Mouse (Mus musculus) erythroblast, embryonic 14.5 days (primary cell): ENCODE data around the gene Serbp1.

Source experiments
- GATA1 ChIP-seq: IDR thresholded peaks from 2 replicates; pipeline ENCODE4 v1.6.1; 2012; ENCODE audit warnings: low read length, inconsistent platforms, mixed read lengths
- TAL1 ChIP-seq: IDR thresholded peaks from 3 replicates; pipeline ENCODE4 v1.6.1; 2012; ENCODE audit warnings: low read length, inconsistent platforms, mixed read lengths

GRCm38 (mm10) chr6:67309752-67310151 lies 71.8 kb downstream of the Serbp1 start:
- no peak for TF ChIP-seq GATA1
- TF ChIP-seq TAL1 = no peak
